Mouse (Mus musculus) thymus, adult 2 months (tissue): ENCODE data around the gene Cd48. TPM values are rescaled to one million over a fixed set of nuclear protein-coding genes. Genes with fewer than 3 reads are reported as not detected.
A peak's percentile ranks its signal among the peaks of the same experiment; 100 is the strongest.

Experiments
- DNase-seq: peaks from one replicate; pipeline ENCODE4 v3.0.0; 2021
- H3K27ac ChIP-seq: fragments of 200-500 bp; 2 replicates; pipeline ENCODE4 v1.5.1; 2012; ENCODE audit warnings: low read length, control low read depth; ENCODE audit not compliant: control insufficient read depth, insufficient read depth
- H3K27me3 ChIP-seq: fragments of 200-500 bp; 2 replicates; pipeline ENCODE4 v1.6.1; 2012; ENCODE audit warnings: mild to moderate bottlenecking, low read length, moderate library complexity, mixed read lengths; ENCODE audit not compliant: control insufficient read depth, insufficient read depth
- H3K36me3 ChIP-seq: fragments of 200-500 bp; 2 replicates; pipeline ENCODE4 v1.6.1; 2012; ENCODE audit warnings: mild to moderate bottlenecking, low read length, moderate library complexity; ENCODE audit not compliant: control insufficient read depth, insufficient read depth
- H3K4me1 ChIP-seq: fragments of 200-500 bp; replicated peaks from 2 replicates; pipeline ENCODE4 v1.6.1; 2012; ENCODE audit warnings: low read length; ENCODE audit not compliant: control insufficient read depth, insufficient read depth
- H3K4me3 ChIP-seq: fragments of 200-500 bp; 2 replicates; pipeline ENCODE4 v1.5.1; 2012; ENCODE audit warnings: mild to moderate bottlenecking, low read length, control low read depth, moderate library complexity; ENCODE audit not compliant: control insufficient read depth, insufficient read depth
- CTCF ChIP-seq: fragments of 200-500 bp; IDR thresholded peaks from 2 replicates; pipeline ENCODE4 v1.5.1; 2012; ENCODE audit warnings: mild to moderate bottlenecking, control low read depth, low read length, moderate library complexity, borderline replicate concordance; ENCODE audit not compliant: control insufficient read depth, poor library complexity, insufficient read depth; ENCODE audit errors: extremely low read depth
- POLR2A ChIP-seq: fragments of 200-500 bp; IDR thresholded peaks from 2 replicates; pipeline ENCODE4 v1.6.1; 2012; ENCODE audit warnings: mild to moderate bottlenecking, low read length, control low read depth, moderate library complexity; ENCODE audit not compliant: control insufficient read depth, poor library complexity, insufficient read depth; ENCODE audit errors: extremely low read depth
- WGBS: fragments of 180-500 bp; shearing (Covaris S2); methylation state at CpG from one replicate; pipeline ENCODE4 v1.1.7; 2018; 5-methylcytosine and 5-hydroxymethylcytosine counted together
- polyA plus RNA-seq: library from polyadenylated mRNA; depleted of rRNA; stranded (reverse); fragments of >200 nt; gene quantifications from 2 replicates; pipeline ENCODE4 v1.2.3, GENCODE M21; 2012; rRNA removed

The Cd48 gene
- polyA plus RNA-seq, 1 experiment: 63.2 TPM

DNA sequence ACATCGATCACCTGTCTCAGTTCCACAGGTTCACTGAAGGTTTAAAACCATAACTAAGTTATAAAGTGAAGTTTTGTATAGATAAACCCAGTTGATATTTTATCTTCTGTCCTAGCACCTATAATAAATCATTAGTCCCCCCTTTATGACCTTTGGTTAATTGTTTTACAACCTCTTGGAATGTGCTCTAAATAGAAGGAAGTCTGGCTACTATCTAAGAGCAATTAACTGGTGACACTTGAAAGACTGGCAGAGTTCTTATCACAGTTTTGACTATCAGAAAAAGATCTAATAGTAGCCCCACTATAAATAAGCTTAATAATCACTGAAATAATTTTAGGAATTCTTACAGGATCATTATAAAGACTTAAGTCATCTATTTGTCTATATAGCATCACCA lies 34.4 kb downstream of the Cd48 start:
- H3K27me3 ChIP-seq: no peaks in the 10 kb centered on the region
- DNase-seq: no peak
- no peak overlapping the region for H3K4me3 ChIP-seq
- no peak for TF ChIP-seq POLR2A
- no peak for TF ChIP-seq CTCF
- no peak overlapping the region for H3K27ac ChIP-seq
- H3K4me1 ChIP-seq: no peaks in the 10 kb centered on the region
- H3K36me3 ChIP-seq: no peaks in the 10 kb centered on the region
- 95% methylated on average over 1 of the region's 1 CpGs for WGBS

DNA sequence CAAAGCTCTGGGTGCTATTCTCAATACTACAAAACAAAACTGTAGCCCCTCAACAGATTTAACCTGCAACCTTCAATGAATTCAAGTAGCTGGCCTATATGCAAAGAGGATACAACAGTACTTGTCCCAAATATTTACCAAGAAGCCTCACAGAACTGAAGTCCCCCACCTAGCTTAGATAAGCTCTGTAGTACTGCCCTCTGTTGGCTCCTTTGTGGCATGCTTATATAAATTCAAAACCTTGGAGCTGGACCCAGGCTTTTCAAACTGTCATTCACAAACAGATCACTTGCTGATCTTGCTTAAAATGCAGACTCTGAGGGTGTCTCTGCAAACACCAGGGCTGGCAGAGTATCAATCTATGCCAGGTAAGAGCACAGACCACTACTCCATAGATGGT lies 49.4 kb downstream of the Cd48 start:
- no peaks in the 10 kb centered on the region for H3K36me3 ChIP-seq
- no peak overlapping the region for H3K4me3 ChIP-seq
- no peaks in the 10 kb centered on the region for H3K4me1 ChIP-seq
- TF ChIP-seq CTCF (no peak), POLR2A (no peak)
- no peak overlapping the region for H3K27ac ChIP-seq
- peak; percentile 13 for DNase-seq
- no peaks in the 10 kb centered on the region for H3K27me3 ChIP-seq

DNA sequence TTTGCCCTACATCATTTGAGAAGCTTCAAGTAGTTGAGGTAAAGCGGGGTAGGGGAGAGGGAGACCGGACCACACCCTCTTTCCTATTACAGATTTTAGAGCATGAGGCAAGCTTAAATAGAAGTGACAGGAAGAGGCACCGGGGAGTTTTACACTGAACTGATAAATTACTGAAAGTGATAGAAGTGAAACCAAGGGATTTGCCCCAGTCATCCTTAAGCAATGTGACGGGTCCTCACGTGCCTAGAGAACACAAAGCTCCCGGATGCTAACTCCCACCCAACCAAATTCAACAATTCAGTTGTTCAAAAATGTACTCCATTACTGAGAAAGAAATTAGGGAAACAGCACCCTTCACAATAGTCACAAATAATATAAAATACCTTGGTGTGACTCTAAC lies 53.1 kb downstream of the Cd48 start:
- H3K4me3 ChIP-seq: no peak overlapping the region
- no peaks in the 10 kb centered on the region for H3K27me3 ChIP-seq
- TF ChIP-seq CTCF (no peak), POLR2A (no peak)
- no peaks in the 10 kb centered on the region; the same call in 1 of the 2 replicates for H3K4me1 ChIP-seq
- DNase-seq: no peak
- H3K36me3 ChIP-seq: no peaks in the 10 kb centered on the region
- no peak overlapping the region for H3K27ac ChIP-seq
- 78% methylated on average over 6 of the region's 6 CpGs for WGBS

DNA sequence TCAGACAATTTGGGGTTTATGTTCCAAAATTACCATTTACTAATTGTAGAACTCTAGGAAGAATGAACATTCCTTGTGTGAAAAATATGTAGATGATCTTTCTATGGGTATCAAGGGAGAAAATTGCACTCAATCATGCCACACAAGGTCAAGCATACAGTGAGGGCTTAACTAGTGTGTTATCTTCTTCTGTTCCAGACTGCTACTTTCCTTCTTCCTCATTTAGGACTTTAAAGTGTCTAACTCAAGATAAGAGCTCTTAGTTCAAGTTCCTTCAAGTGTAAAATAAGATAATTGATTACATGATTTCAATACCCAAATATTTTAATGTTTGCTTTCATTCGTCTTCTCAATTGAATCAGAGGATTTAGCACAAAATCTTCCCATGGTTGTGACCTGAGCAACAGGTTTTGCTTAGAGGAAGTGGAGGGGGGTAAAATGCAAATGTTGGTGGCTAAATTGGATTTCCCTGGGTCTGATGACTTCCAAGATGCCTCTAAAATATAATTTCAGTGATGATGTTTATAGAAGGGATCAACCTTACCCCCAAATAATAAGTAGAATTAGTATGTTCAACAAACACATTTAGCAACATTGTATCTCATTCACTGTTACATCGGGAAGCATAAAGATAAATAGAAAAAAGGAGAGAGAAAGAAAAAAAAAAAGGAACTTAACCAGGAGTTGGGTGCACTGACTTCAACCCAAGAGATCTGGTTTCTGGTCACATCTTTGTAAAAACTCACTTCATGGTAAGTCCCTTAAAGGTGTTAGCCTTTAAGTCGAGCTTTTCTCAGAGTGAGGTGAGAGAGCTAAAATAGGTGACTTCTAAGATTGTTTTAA lies 66.5 kb downstream of the Cd48 start:
- 87% methylated on average over 3 of the region's 3 CpGs for WGBS
- no peak for DNase-seq
- no peak overlapping the region for H3K4me3 ChIP-seq
- H3K36me3 ChIP-seq: no peaks in the 10 kb centered on the region
- TF ChIP-seq POLR2A (no peak), CTCF (no peak)
- no peak overlapping the region for H3K27ac ChIP-seq
- no peaks in the 10 kb centered on the region for H3K27me3 ChIP-seq
- no peaks in the 10 kb centered on the region for H3K4me1 ChIP-seq

Other genes with a start within 250 kb of the Cd48 start
- 17.7 and 18.6 TPM in 2 replicates for gene F11r, start 244.5 kb upstream of the Cd48 start, polyA plus RNA-seq
- gene Alyref2, start 178.5 kb upstream of the Cd48 start, polyA plus RNA-seq: 5.8 and 6.6 TPM in 2 replicates
- 1.9 and 2.5 TPM in 2 replicates for gene Itln1, start 146.7 kb upstream of the Cd48 start, polyA plus RNA-seq
- gene Cd244a, start 122.8 kb upstream of the Cd48 start, polyA plus RNA-seq: 1.8 and 1.9 TPM in 2 replicates
- gene Ly9, start 74.6 kb upstream of the Cd48 start, polyA plus RNA-seq: 30.6 and 32.0 TPM in 2 replicates
- gene Slamf7, start 29.0 kb upstream of the Cd48 start, polyA plus RNA-seq: 4.5 and 6.0 TPM in 2 replicates
- 20.4 and 20.5 TPM in 2 replicates for gene Slamf1, start 85.1 kb downstream of the Cd48 start, polyA plus RNA-seq
- 22.3 and 27.8 TPM in 2 replicates for gene Cd84, start 157.7 kb downstream of the Cd48 start, polyA plus RNA-seq
- 9.5 and 11.6 TPM in 2 replicates for gene Gm10521, start 213.7 kb downstream of the Cd48 start, polyA plus RNA-seq
- 46.6 and 52.0 TPM in 2 replicates for gene Slamf6, start 235.5 kb downstream of the Cd48 start, polyA plus RNA-seq